Mouse (Mus musculus): ENCODE measurements around the gene Ppp4c. TPM values are rescaled to one million over a fixed set of nuclear protein-coding genes. Genes with fewer than 3 reads are reported as not detected.

Ppp4c gene
- 28.4 TPM for polyA plus RNA-seq (2014; fragmentation: Illumina TruSeq; extraction: RNeasy Lipid Tissue Mini Kit (QIAGEN cat#74804); ENCODE audit: low read depth, low replicate concordance)

GRCm38 (mm10) chr7:126791851-126792720 lies at the start of gene Ppp4c:
Gene Ppp4c, minus strand, starts transcription at chr7:126792496.

GRCm38 (mm10) chr7:126831539-126831938 lies 39.2 kb upstream of the Ppp4c start, which contains the start of gene 4930451I11Rik:
Gene 4930451I11Rik, minus strand, starts transcription at chr7:126831639.

GRCm38 (mm10) chr7:126797411-126798126 lies 5.3 kb upstream of the Ppp4c start, which contains the start of gene Fam57b:
Gene Fam57b, plus strand, starts transcription at chr7:126797668.

GRCm38 (mm10) chr7:126780971-126781635 lies 11.2 kb downstream of the Ppp4c start, which contains the start of gene Tbx6:
Gene Tbx6, plus strand, starts transcription at chr7:126781483.

GRCm38 (mm10) chr7:126776598-126777057 lies 15.7 kb downstream of the Ppp4c start, which contains the start of gene Ypel3:
Gene Ypel3, plus strand, starts transcription at chr7:126776955.

GRCm38 (mm10) chr7:126766201-126766600 lies 26.1 kb downstream of the Ppp4c start, which contains the start of gene Gdpd3:
Gene Gdpd3, plus strand, starts transcription at chr7:126766334.

GRCm38 (mm10) chr7:126759050-126759671 lies 33.1 kb downstream of the Ppp4c start, which contains the start of gene Mapk3:
Gene Mapk3, plus strand, starts transcription at chr7:126759601.

Other genes with a start within 250 kb of the Ppp4c start
- 249 TPM for gene Eif3c, start 226.1 kb downstream of the Ppp4c start, polyA plus RNA-seq (2014; fragmentation: Illumina TruSeq; extraction: RNeasy Lipid Tissue Mini Kit (QIAGEN cat#74804); ENCODE audit: low read depth, low replicate concordance)
- 0.47 TPM for gene Apobr, start 207.6 kb downstream of the Ppp4c start, polyA plus RNA-seq (2014; fragmentation: Illumina TruSeq; extraction: RNeasy Lipid Tissue Mini Kit (QIAGEN cat#74804); ENCODE audit: low read depth, low replicate concordance)
- 2.4 TPM for gene Cln3, start 206.7 kb downstream of the Ppp4c start, polyA plus RNA-seq (2014; fragmentation: Illumina TruSeq; extraction: RNeasy Lipid Tissue Mini Kit (QIAGEN cat#74804); ENCODE audit: low read depth, low replicate concordance)
- not detected for gene Il27, start 197.6 kb downstream of the Ppp4c start, polyA plus RNA-seq (2014; fragmentation: Illumina TruSeq; extraction: RNeasy Lipid Tissue Mini Kit (QIAGEN cat#74804); ENCODE audit: low read depth, low replicate concordance)
- gene Nupr1, start 161.6 kb downstream of the Ppp4c start, polyA plus RNA-seq (2014; fragmentation: Illumina TruSeq; extraction: RNeasy Lipid Tissue Mini Kit (QIAGEN cat#74804); ENCODE audit: low read depth, low replicate concordance), result 4.6 TPM
- 1.6 TPM for gene Sgf29, start 143.2 kb downstream of the Ppp4c start, polyA plus RNA-seq (2014; fragmentation: Illumina TruSeq; extraction: RNeasy Lipid Tissue Mini Kit (QIAGEN cat#74804); ENCODE audit: low read depth, low replicate concordance)
- gene Sult1a1, start 116.1 kb downstream of the Ppp4c start, polyA plus RNA-seq (2014; fragmentation: Illumina TruSeq; extraction: RNeasy Lipid Tissue Mini Kit (QIAGEN cat#74804); ENCODE audit: low read depth, low replicate concordance), result 105 TPM
- gene Bola2, start 97.1 kb downstream of the Ppp4c start, polyA plus RNA-seq (2014; fragmentation: Illumina TruSeq; extraction: RNeasy Lipid Tissue Mini Kit (QIAGEN cat#74804); ENCODE audit: low read depth, low replicate concordance), result 0.12 TPM
- 1.3 TPM for gene Slx1b, start 96.7 kb downstream of the Ppp4c start, polyA plus RNA-seq (2014; fragmentation: Illumina TruSeq; extraction: RNeasy Lipid Tissue Mini Kit (QIAGEN cat#74804); ENCODE audit: low read depth, low replicate concordance)
- gene Coro1a, start 84.7 kb downstream of the Ppp4c start, polyA plus RNA-seq (2014; fragmentation: Illumina TruSeq; extraction: RNeasy Lipid Tissue Mini Kit (QIAGEN cat#74804); ENCODE audit: low read depth, low replicate concordance), result 3.2 TPM
- gene Mapk3, start 32.9 kb downstream of the Ppp4c start, polyA plus RNA-seq (2014; fragmentation: Illumina TruSeq; extraction: RNeasy Lipid Tissue Mini Kit (QIAGEN cat#74804); ENCODE audit: low read depth, low replicate concordance), result 30.8 TPM
- not detected for gene Gdpd3, start 26.2 kb downstream of the Ppp4c start, polyA plus RNA-seq (2014; fragmentation: Illumina TruSeq; extraction: RNeasy Lipid Tissue Mini Kit (QIAGEN cat#74804); ENCODE audit: low read depth, low replicate concordance)
- gene Ypel3, start 15.5 kb downstream of the Ppp4c start, polyA plus RNA-seq (2014; fragmentation: Illumina TruSeq; extraction: RNeasy Lipid Tissue Mini Kit (QIAGEN cat#74804); ENCODE audit: low read depth, low replicate concordance), result 12.0 TPM
- not detected for gene Tbx6, start 11.0 kb downstream of the Ppp4c start, polyA plus RNA-seq (2014; fragmentation: Illumina TruSeq; extraction: RNeasy Lipid Tissue Mini Kit (QIAGEN cat#74804); ENCODE audit: low read depth, low replicate concordance)
- gene Fam57b, start 5.2 kb upstream of the Ppp4c start, polyA plus RNA-seq (2014; fragmentation: Illumina TruSeq; extraction: RNeasy Lipid Tissue Mini Kit (QIAGEN cat#74804); ENCODE audit: low read depth, low replicate concordance), result not detected
- gene 4930451I11Rik, start 39.1 kb upstream of the Ppp4c start, polyA plus RNA-seq (2014; fragmentation: Illumina TruSeq; extraction: RNeasy Lipid Tissue Mini Kit (QIAGEN cat#74804); ENCODE audit: low read depth, low replicate concordance), result not detected
- not detected for gene Doc2a, start 54.9 kb upstream of the Ppp4c start, polyA plus RNA-seq (2014; fragmentation: Illumina TruSeq; extraction: RNeasy Lipid Tissue Mini Kit (QIAGEN cat#74804); ENCODE audit: low read depth, low replicate concordance)
- gene Hirip3, start 69.5 kb upstream of the Ppp4c start, polyA plus RNA-seq (2014; fragmentation: Illumina TruSeq; extraction: RNeasy Lipid Tissue Mini Kit (QIAGEN cat#74804); ENCODE audit: low read depth, low replicate concordance), result 10.9 TPM
- gene Ino80e, start 69.9 kb upstream of the Ppp4c start, polyA plus RNA-seq (2014; fragmentation: Illumina TruSeq; extraction: RNeasy Lipid Tissue Mini Kit (QIAGEN cat#74804); ENCODE audit: low read depth, low replicate concordance), result 13.4 TPM
- gene Taok2, start 92.2 kb upstream of the Ppp4c start, polyA plus RNA-seq (2014; fragmentation: Illumina TruSeq; extraction: RNeasy Lipid Tissue Mini Kit (QIAGEN cat#74804); ENCODE audit: low read depth, low replicate concordance), result 9.9 TPM
- 8.8 TPM for gene Tmem219, start 130.4 kb upstream of the Ppp4c start, polyA plus RNA-seq (2014; fragmentation: Illumina TruSeq; extraction: RNeasy Lipid Tissue Mini Kit (QIAGEN cat#74804); ENCODE audit: low read depth, low replicate concordance)
- 3.4 TPM for gene Kctd13, start 136.4 kb upstream of the Ppp4c start, polyA plus RNA-seq (2014; fragmentation: Illumina TruSeq; extraction: RNeasy Lipid Tissue Mini Kit (QIAGEN cat#74804); ENCODE audit: low read depth, low replicate concordance)
- not detected for gene Asphd1, start 157.1 kb upstream of the Ppp4c start, polyA plus RNA-seq (2014; fragmentation: Illumina TruSeq; extraction: RNeasy Lipid Tissue Mini Kit (QIAGEN cat#74804); ENCODE audit: low read depth, low replicate concordance)
- gene Sez6l2, start 158.1 kb upstream of the Ppp4c start, polyA plus RNA-seq (2014; fragmentation: Illumina TruSeq; extraction: RNeasy Lipid Tissue Mini Kit (QIAGEN cat#74804); ENCODE audit: low read depth, low replicate concordance), result 39.4 TPM
- 18.4 TPM for gene Cdipt, start 183.4 kb upstream of the Ppp4c start, polyA plus RNA-seq (2014; fragmentation: Illumina TruSeq; extraction: RNeasy Lipid Tissue Mini Kit (QIAGEN cat#74804); ENCODE audit: low read depth, low replicate concordance)
- 2.0 TPM for gene Cdiptos, start 183.6 kb upstream of the Ppp4c start, polyA plus RNA-seq (2014; fragmentation: Illumina TruSeq; extraction: RNeasy Lipid Tissue Mini Kit (QIAGEN cat#74804); ENCODE audit: low read depth, low replicate concordance)
- 2.0 TPM for gene Mvp, start 222.1 kb upstream of the Ppp4c start, polyA plus RNA-seq (2014; fragmentation: Illumina TruSeq; extraction: RNeasy Lipid Tissue Mini Kit (QIAGEN cat#74804); ENCODE audit: low read depth, low replicate concordance)
- not detected for gene Pagr1b, start 224.0 kb upstream of the Ppp4c start, polyA plus RNA-seq (2014; fragmentation: Illumina TruSeq; extraction: RNeasy Lipid Tissue Mini Kit (QIAGEN cat#74804); ENCODE audit: low read depth, low replicate concordance)
- not detected for gene Pagr1a, start 224.9 kb upstream of the Ppp4c start, polyA plus RNA-seq (2014; fragmentation: Illumina TruSeq; extraction: RNeasy Lipid Tissue Mini Kit (QIAGEN cat#74804); ENCODE audit: low read depth, low replicate concordance)
- gene Gm42742, start 228.6 kb upstream of the Ppp4c start, polyA plus RNA-seq (2014; fragmentation: Illumina TruSeq; extraction: RNeasy Lipid Tissue Mini Kit (QIAGEN cat#74804); ENCODE audit: low read depth, low replicate concordance), result 0.52 TPM
- not detected for gene Prrt2, start 228.7 kb upstream of the Ppp4c start, polyA plus RNA-seq (2014; fragmentation: Illumina TruSeq; extraction: RNeasy Lipid Tissue Mini Kit (QIAGEN cat#74804); ENCODE audit: low read depth, low replicate concordance)
- 19.4 TPM for gene Maz, start 234.5 kb upstream of the Ppp4c start, polyA plus RNA-seq (2014; fragmentation: Illumina TruSeq; extraction: RNeasy Lipid Tissue Mini Kit (QIAGEN cat#74804); ENCODE audit: low read depth, low replicate concordance)
- 1.9 TPM for gene Kif22, start 250.0 kb upstream of the Ppp4c start, polyA plus RNA-seq (2014; fragmentation: Illumina TruSeq; extraction: RNeasy Lipid Tissue Mini Kit (QIAGEN cat#74804); ENCODE audit: low read depth, low replicate concordance)

Data from adrenal gland, adult 10 weeks (tissue).